Mouse (Mus musculus) adrenal gland, postnatal 14 days (tissue): ENCODE results near the gene Prkag2. TPM values are rescaled to one million over a fixed set of nuclear protein-coding genes. Genes with fewer than 3 reads are reported as not detected.
"Not testable (repeated sequence)": the region's sequence is repeated elsewhere in the genome, so short reads cannot be mapped to it uniquely, and the experiment has no call there.

ENCODE experiments used
- DNase-seq: peaks from one replicate; pipeline ENCODE4 v3.0.0; 2021; ENCODE audit warnings: mixed read lengths
- total RNA-seq: library from RNA; stranded (reverse); gene quantifications from 2 replicates; pipeline ENCODE4 v1.2.3, GENCODE M21; 2021

Prkag2 gene
- total RNA-seq, 1 experiment from 2014 or later = 74.9 TPM

GRCm38 (mm10) chr5:24863804-24864203, 236.6 kb downstream of the Prkag2 start:
- no peak for DNase-seq

DNA sequence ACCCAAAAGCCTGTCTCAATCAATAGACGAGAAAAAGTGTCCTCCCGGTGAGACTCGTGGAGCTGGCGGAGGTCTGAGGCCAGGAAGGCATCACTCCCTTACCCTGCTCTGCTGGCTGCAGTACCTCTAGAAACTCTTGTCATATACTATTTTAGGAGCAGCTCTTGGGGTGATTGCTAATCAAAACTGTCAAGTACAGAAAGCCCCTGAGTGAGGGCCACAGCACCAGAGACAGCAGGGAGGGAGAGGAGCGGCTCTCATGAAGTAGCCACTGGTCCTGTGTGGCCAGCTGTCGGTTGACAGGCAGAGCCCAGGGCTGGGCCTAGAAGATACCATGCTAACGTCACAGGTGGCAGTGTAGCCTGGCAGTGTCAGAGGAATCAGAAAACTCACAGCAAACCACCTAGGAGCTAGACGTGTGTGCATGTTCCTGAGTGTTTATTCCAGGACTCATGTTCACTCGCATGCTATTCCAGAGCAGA, 239.0 kb downstream of the Prkag2 start:
- DNase-seq = no peak

- DNase-seq = peak; percentile 80
Measured at GRCm38 (mm10) chr5:24860635-24861448, 239.6 kb downstream of the Prkag2 start.

- no peak for DNase-seq
Measured at GRCm38 (mm10) chr5:24859771-24860540, 240.5 kb downstream of the Prkag2 start.

- no peak for DNase-seq
Measured at GRCm38 (mm10) chr5:24854827-24855600, 245.4 kb downstream of the Prkag2 start.

- peak; percentile 74 for DNase-seq
Measured at GRCm38 (mm10) chr5:24854256-24854655, 246.2 kb downstream of the Prkag2 start.

DNA sequence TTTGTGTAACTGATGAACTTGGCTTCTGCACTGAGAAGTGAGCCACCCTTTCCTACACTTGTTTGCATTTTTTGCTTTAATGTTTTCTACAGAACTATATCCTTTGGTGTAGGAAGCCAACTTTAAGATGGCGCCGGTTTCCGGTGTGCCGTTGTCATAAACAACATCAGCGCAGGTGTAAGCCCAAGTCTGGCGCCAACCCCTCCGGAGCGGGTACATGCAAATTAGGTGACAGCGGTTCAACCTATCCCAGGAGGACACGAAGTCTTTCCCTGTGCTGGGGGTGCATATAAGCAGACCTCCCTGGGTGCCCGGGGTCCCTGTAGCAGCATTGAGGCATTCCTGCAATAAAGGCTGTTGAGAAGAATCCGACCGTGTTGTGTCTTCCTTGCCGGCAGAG, 252.2 kb downstream of the Prkag2 start:
- DNase-seq = not testable (repeated sequence)

- no peak for DNase-seq
Measured at GRCm38 (mm10) chr5:24843841-24844240, 256.6 kb downstream of the Prkag2 start.

DNA sequence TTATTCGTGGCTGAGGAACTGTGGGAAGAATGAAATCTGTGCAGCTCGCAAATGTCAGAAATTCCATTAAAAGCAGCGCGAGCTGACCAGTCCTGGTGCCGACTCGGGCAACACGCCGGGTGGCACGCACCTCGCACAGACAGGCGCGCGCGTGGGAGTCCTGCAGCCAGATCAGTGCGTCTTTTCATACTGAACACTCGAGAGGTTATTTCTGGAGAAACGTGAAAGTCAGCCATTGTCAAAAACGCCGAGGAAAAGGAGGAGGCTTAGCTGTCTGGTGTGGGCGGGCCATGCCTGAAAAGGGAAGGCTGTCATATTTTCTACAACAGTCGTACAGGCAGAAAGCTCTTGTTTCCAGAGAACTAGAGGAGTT, 257.4 kb downstream of the Prkag2 start:
- peak; percentile 61 for DNase-seq

GRCm38 (mm10) chr5:24842274-24843102, 258.0 kb downstream of the Prkag2 start, which contains the start of gene Rheb:
Gene Rheb (minus strand): TSS chr5:24842624.
- peak; percentile 99 for DNase-seq

GRCm38 (mm10) chr5:24841662-24842273, 258.7 kb downstream of the Prkag2 start:
- DNase-seq = peak; percentile 76

GRCm38 (mm10) chr5:24840975-24841431, 259.4 kb downstream of the Prkag2 start:
- peak; percentile 43 for DNase-seq

- no peak for DNase-seq
Measured at GRCm38 (mm10) chr5:24834491-24834890, 266.0 kb downstream of the Prkag2 start.

- no peak for DNase-seq
Measured at GRCm38 (mm10) chr5:24831912-24832311, 268.5 kb downstream of the Prkag2 start.

DNA sequence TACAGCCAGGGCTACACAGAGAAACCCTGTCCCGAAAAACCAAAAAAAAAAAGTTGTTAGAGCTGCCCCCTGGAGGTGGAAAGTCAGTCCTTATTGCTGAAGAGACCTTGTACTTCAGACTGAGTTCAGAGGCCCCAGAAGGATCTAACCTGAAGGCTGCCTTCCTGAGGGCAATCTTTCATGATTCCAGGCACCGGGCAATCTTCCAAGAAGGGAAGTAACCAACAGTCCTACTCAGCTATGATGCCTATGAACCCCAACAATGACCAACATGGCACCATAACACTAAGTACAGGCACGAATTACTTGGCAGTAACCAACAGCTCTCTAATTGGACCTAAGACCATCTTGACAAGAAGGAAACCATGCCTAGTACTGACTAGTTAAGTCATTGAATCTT, 272.0 kb downstream of the Prkag2 start:
- no peak for DNase-seq

DNA sequence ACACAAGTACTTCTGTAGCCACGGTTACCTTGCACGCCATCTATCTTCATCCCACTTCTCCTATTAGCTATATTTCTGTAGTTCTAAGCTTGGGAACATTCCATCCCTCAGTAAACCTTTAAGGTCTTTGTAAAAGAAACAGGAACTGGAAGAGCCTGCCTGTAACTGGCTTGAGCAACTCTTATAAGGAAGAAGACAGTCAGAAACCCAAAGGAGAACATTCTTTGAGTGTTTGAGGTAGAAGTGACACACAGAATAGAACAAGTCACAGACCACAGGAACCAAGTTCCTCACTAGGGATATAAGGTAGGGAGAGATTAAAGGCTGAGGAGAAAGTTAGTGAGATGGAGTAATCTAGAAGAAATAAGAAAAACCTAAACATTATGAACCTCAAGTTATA, 273.3 kb downstream of the Prkag2 start:
- DNase-seq = no peak

DNA sequence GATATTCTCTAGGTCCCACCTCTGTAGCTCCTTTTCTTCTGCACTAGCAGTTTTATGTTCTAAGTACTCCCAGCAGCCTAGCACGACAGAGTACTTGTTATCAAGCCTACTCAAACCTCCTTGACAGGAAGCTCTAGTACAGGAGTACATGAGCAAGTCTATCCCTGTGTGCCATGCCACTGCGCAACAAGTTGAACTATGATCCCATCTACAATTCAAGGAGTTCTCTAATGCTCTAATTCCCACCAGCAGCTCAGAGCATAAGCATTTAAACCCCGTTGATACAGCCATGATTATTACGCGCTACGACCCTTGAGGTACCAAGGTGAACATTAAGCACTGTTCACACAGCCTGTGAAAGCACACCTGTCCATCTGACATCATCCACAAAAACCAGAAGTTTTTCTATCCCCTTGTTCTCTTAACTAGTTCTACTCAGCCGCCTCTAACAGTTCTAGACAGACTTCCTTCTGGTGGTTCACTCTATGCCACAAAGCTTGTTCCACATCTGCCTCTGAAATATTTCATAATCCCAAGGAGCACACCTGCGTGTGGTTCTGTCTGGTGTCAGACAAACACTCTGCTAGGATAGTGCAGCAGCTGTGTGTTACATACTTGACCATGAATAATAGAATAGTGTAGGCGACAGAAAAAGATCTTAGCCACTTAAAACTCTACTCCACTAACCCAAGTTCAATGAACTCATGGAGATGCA, 274.2 kb downstream of the Prkag2 start:
- no peak for DNase-seq

DNA sequence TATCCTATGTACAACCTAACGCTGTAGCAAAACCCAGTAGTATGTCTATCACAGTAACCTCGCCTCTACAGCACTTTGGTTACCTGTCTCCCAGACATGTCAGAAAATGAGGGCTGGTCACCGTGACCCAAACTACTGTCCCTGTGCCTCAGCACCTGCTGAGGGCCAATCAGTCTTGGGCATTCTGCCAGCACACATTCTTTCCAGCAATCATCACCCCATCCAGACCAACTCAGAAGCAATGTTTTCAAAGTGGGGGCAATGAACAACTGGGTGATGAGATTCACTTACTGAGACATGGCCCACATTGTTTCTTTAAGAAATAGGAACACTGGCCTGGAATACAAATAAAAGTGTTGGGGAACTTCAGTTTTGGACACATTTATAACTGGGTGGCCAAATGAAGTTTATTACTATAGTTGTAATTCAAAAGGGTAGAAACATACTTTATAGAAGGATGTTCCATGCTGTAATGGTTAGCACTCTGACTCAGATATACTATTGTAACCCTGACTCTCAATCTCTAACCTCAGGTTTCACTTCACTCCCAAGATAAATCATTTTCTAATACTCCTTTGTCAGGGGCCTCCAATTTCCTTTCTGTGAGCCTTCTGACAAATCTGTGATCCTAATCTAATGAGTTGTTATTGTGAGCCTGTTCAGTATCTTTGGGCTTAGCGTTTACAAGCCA, 274.9 kb downstream of the Prkag2 start:
- DNase-seq = no peak

GRCm38 (mm10) chr5:24823864-24824405, 276.5 kb downstream of the Prkag2 start:
- DNase-seq = no peak
